Mouse (Mus musculus) erythroblast, embryonic 14.5 days (primary cell): Measurements from ENCODE around the gene Zfr2.

Source experiments
- GATA1 ChIP-seq: IDR thresholded peaks from 2 replicates; pipeline ENCODE4 v1.6.1; 2012; ENCODE audit warnings: low read length, inconsistent platforms, mixed read lengths
- TAL1 ChIP-seq: IDR thresholded peaks from 3 replicates; pipeline ENCODE4 v1.6.1; 2012; ENCODE audit warnings: low read length, inconsistent platforms, mixed read lengths

GRCm38 (mm10) chr10:81200141-81200540 lies 32.8 kb upstream of the Zfr2 start:
- no peak for TF ChIP-seq GATA1
- no peak for TF ChIP-seq TAL1
